Mouse (Mus musculus) ovary, adult 2 months (tissue): ENCODE results near the gene Pdia5. TPM values are rescaled to one million over a fixed set of nuclear protein-coding genes. Genes with fewer than 3 reads are reported as not detected.

Source experiments
- polyA plus RNA-seq: library from polyadenylated mRNA; depleted of rRNA; stranded (reverse); fragments of >200 nt; gene quantifications from 2 replicates; pipeline ENCODE4 v1.2.3, GENCODE M21; 2012; rRNA removed

The Pdia5 gene
- polyA plus RNA-seq, result 18.2 and 22.0 TPM in 2 replicates

DNA sequence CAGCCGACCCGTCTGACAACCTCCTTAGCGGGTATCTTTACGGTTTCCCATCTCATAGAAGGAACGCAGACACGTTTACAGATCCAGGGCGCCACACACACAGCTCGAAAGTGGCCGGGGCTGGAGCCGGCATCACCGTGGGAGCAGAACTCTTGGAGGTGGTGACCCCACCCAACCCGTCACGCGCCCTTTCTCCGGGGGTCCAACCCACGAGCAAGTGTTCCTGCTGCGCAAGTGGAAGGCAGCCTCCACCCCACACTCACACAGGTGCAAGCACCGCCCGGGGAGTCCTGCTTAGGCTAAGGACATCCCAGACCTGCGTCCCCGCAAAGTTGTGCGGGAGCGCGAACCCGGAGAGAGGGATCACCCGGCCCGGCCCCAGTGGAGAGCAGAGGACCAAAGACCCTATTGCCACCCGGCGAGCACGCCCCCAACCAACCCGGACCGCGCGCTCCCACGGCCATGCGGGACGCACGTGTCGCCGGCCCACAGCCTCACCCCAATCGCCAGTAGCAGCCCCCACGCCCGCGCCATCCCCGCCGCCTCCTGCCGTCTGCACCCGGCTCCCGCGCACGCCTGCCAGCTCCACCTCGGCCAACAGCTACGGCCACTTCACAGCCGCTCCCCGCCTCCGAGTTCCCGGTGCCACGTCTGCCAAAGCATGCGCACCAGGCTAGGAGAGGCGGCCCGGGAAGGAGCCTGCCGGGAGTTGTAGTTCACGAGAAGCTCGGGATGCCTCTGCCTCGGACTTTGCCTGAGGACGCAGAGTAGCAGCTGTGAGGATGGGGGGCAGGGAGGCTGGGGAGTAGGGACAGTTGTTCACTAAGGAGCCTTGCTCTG is at the start of gene Pdia5:
Gene Pdia5, minus strand, starts transcription at position 643 of the 840 bp plus-strand sequence.

DNA sequence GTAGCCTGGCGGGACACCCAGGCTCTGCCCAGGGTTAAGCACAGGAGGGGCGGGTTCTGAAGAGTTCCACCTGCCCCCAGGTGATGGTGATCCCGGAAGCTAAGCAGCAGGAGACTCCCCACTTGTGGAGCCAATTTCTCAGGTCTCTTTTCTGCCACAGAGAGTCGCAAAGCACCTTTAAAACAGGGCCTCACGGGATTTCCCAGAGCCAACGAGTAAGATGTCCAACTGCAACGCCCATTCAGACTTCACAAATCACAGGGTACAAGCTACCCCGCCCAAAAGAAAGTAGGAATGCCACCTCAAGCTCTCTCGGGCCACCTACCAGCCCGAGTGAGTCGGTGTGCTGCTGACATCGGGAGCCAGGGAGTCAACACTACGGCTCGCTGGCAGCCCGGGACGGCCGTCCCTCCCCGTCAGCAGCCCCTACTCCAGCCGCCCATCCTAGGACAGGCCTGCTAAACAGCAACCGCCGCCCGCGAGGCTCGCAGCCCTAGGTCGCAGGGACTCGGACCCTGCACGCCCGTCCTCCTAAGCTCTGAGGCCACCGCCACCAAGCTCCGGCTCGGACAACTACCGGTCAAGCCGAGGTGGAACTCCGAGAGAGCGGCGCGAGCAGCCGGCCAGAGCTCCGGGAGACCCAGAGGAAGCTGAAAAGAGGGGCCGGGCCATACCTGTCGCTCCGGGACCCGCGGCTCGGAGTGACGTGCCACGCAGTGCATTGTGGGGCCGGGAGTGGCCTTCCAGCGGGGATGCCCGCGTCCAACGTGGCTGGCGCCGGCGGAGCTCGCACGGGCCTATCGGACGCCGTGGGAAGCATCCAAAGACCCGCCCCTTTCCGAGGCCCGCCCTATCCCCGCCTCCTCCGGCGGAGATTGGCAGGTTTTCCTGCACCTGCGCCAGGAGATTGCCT is 127.3 kb downstream of the Pdia5 start, which contains the start of gene Sec22a:
Gene Sec22a, minus strand, starts transcription at position 769 of the 913 bp plus-strand sequence.

Other genes with a start within 250 kb of the Pdia5 start
- 7.3 and 11.3 TPM in 2 replicates for gene Sec22a, start 127.0 kb downstream of the Pdia5 start, polyA plus RNA-seq
- 10.4 and 15.1 TPM in 2 replicates for gene Sema5b, start 50.3 kb upstream of the Pdia5 start, polyA plus RNA-seq